Mouse (Mus musculus): ENCODE data around the gene Wipf1. TPM values are rescaled to one million over a fixed set of nuclear protein-coding genes. Genes with fewer than 3 reads are reported as not detected.

Gene Wipf1
- polyA plus RNA-seq, 1 experiment from 2014 or later: 2.5 TPM

GRCm38 (mm10) chr2:73478805-73479204 lies 50.7 kb downstream of the Wipf1 start:
- Histone ChIP-seq H3K4me1 (replicated peaks) (peaks cover 1% of the 10 kb centered on the region), H3K9me3 (no peaks in the 10 kb centered on the region), H3K27ac (no peak overlapping the region), H3K36me3 (no peaks in the 10 kb centered on the region), H3K9ac (replicated peaks) (no peak overlapping the region), H3K27me3 (no peaks in the 10 kb centered on the region), H3K4me2 (replicated peaks) (no peak overlapping the region), H3K4me3 (replicated peaks) (no peak overlapping the region)
- 85% methylated on average over 6 of the region's 6 CpGs for WGBS
- ATAC-seq: no peak

DNA sequence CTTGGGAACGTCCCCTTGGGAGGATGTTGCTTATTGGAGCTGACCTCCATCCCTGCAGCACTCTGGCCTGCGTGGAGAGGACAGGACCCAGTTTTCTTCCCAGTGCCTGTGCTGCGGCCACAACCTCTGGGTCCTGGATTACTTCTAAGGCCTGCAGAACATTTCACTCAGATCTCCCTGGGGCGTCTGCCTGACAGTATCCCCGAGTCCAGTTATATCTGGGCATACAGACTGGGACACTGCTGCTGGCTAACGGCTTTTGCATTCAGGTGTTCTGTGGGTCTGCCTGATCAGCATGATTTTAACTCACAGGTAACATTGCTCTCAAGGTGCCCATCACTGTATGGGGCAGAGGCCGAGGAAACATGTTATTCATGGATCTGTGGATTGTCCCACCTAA lies 52.0 kb downstream of the Wipf1 start:
- WGBS: 89% methylated on average over 7 of the region's 7 CpGs
- H3K27ac ChIP-seq: no peak overlapping the region
- no peak overlapping the region for H3K4me3 ChIP-seq (replicated peaks)
- no peaks in the 10 kb centered on the region for H3K36me3 ChIP-seq
- no peak overlapping the region for H3K9ac ChIP-seq (replicated peaks)
- no peaks in the 10 kb centered on the region for H3K27me3 ChIP-seq
- no peak for ATAC-seq
- no peak overlapping the region for H3K4me2 ChIP-seq (replicated peaks)
- H3K9me3 ChIP-seq: no peaks in the 10 kb centered on the region
- no peaks in the 10 kb centered on the region for H3K4me1 ChIP-seq (replicated peaks)

- no peak overlapping the region for H3K27ac ChIP-seq
- no peaks in the 10 kb centered on the region for H3K9me3 ChIP-seq
- no peak overlapping the region for H3K4me2 ChIP-seq (replicated peaks)
- H3K9ac ChIP-seq (replicated peaks): no peak overlapping the region
- no peaks in the 10 kb centered on the region for H3K4me1 ChIP-seq (replicated peaks)
- no peak overlapping the region for H3K4me3 ChIP-seq (replicated peaks)
- WGBS: 69% methylated on average over 3 of the region's 3 CpGs
- H3K36me3 ChIP-seq: no peaks in the 10 kb centered on the region
- no peak for ATAC-seq
- H3K27me3 ChIP-seq: no peaks in the 10 kb centered on the region
Measured at GRCm38 (mm10) chr2:73475519-73475918, 54.0 kb downstream of the Wipf1 start.

DNA sequence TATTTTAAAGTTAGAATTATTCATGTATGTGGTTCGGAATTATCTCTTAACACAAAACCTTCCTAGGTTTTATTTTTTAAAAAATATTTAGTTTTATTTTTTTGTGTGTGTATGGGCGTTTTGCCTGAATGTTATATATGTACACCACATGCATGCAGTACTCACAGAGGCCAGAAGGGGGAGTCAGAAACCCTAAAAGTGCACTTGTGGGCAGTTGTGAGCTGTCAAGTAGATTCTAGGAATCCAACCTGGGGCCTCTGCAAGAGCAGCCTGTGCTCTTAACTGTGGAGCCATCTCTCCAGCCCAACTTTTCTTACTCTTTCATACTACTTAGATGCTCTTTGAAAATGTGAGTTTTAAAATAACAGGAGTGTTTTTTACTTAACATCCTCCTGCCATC lies 57.4 kb downstream of the Wipf1 start:
- H3K36me3 ChIP-seq: no peaks in the 10 kb centered on the region
- no peak for ATAC-seq
- WGBS: 90% methylated on average over 2 of the region's 2 CpGs
- H3K4me3 ChIP-seq (replicated peaks): no peak overlapping the region
- H3K4me2 ChIP-seq (replicated peaks): no peak overlapping the region
- H3K9me3 ChIP-seq: no peaks in the 10 kb centered on the region
- H3K27me3 ChIP-seq: no peaks in the 10 kb centered on the region
- no peak overlapping the region for H3K9ac ChIP-seq (replicated peaks)
- H3K4me1 ChIP-seq (replicated peaks): no peaks in the 10 kb centered on the region
- H3K27ac ChIP-seq: no peak overlapping the region

DNA sequence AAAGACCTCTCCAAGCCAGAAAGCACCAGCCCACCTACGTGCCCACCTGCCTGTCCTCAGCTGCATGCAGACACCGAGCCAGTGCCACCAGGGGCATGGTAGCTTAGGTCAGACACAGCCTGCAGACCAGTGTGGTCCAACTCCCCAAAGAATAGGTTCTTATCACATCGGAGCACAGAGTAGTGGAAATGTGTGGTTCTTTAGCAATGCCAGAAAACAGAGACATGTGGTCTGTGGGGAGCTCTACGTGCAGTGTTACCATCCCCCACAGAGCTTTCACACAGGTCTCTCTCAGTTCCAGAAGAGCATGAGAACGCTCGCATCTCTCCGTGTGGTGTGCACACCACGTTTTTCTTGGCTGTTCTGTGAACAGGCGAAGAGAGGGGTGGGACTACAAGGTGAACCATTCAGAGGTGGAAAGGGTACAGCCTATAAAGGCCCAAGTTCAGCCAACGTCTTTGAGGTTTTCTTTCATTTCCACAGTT lies 59.3 kb downstream of the Wipf1 start:
- H3K4me1 ChIP-seq (replicated peaks): no peaks in the 10 kb centered on the region
- H3K27ac ChIP-seq: no peak overlapping the region
- no peaks in the 10 kb centered on the region for H3K27me3 ChIP-seq
- ATAC-seq: no peak
- 88% methylated on average over 10 of the region's 10 CpGs for WGBS
- H3K9me3 ChIP-seq: no peaks in the 10 kb centered on the region
- no peaks in the 10 kb centered on the region for H3K36me3 ChIP-seq
- H3K9ac ChIP-seq (replicated peaks): no peak overlapping the region
- no peak overlapping the region for H3K4me2 ChIP-seq (replicated peaks)
- H3K4me3 ChIP-seq (replicated peaks): no peak overlapping the region

DNA sequence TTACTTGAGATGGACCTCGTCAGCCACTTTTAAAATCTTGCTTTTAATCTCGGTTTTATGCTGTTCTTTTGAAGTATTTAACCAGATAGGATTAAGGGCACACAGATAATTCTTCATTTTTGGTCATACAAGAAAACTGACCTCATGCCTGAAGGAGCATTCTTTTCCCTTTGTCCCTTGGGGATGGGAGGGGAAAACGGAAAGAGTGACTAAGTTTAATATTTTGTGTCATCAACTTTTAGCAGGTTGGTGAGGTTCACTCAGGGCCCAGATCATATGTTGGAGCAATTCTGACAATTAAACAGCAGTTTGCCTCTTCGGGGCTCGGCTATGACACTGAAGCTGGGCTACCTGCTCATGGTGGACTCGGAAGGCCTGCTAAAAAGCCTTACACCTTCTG lies 60.0 kb downstream of the Wipf1 start:
- Histone ChIP-seq H3K4me3 (replicated peaks) (no peak overlapping the region), H3K4me2 (replicated peaks) (no peak overlapping the region), H3K36me3 (no peaks in the 10 kb centered on the region), H3K4me1 (replicated peaks) (no peaks in the 10 kb centered on the region), H3K27me3 (no peaks in the 10 kb centered on the region), H3K9me3 (no peaks in the 10 kb centered on the region), H3K27ac (no peak overlapping the region), H3K9ac (replicated peaks) (no peak overlapping the region)
- ATAC-seq: no peak
- 92% methylated on average over 6 of the region's 6 CpGs for WGBS

- no peaks in the 10 kb centered on the region for H3K36me3 ChIP-seq
- no peak for ATAC-seq
- H3K4me2 ChIP-seq (replicated peaks): no peak overlapping the region
- WGBS: 91% methylated on average over 5 of the region's 5 CpGs
- H3K4me3 ChIP-seq (replicated peaks): no peak overlapping the region
- H3K9ac ChIP-seq (replicated peaks): no peak overlapping the region
- H3K27me3 ChIP-seq: no peaks in the 10 kb centered on the region
- no peaks in the 10 kb centered on the region for H3K4me1 ChIP-seq (replicated peaks)
- H3K9me3 ChIP-seq: no peaks in the 10 kb centered on the region
- H3K27ac ChIP-seq: no peak overlapping the region
Measured at GRCm38 (mm10) chr2:73468993-73469392, 60.5 kb downstream of the Wipf1 start.

- no peaks in the 10 kb centered on the region for H3K27me3 ChIP-seq
- H3K9me3 ChIP-seq: no peaks in the 10 kb centered on the region
- H3K4me3 ChIP-seq (replicated peaks): no peak overlapping the region
- H3K27ac ChIP-seq: no peak overlapping the region
- 83% methylated on average over 7 of the region's 7 CpGs for WGBS
- H3K4me1 ChIP-seq (replicated peaks): no peaks in the 10 kb centered on the region
- no peak overlapping the region for H3K4me2 ChIP-seq (replicated peaks)
- H3K36me3 ChIP-seq: no peaks in the 10 kb centered on the region
- H3K9ac ChIP-seq (replicated peaks): no peak overlapping the region
- ATAC-seq: no peak
Measured at GRCm38 (mm10) chr2:73467071-73467851, 62.3 kb downstream of the Wipf1 start.

GRCm38 (mm10) chr2:73466481-73466880 lies 63.1 kb downstream of the Wipf1 start:
- no peaks in the 10 kb centered on the region for H3K9me3 ChIP-seq
- H3K4me2 ChIP-seq (replicated peaks): no peak overlapping the region
- no peak overlapping the region for H3K4me3 ChIP-seq (replicated peaks)
- no peaks in the 10 kb centered on the region for H3K27me3 ChIP-seq
- H3K9ac ChIP-seq (replicated peaks): no peak overlapping the region
- H3K36me3 ChIP-seq: no peaks in the 10 kb centered on the region
- H3K4me1 ChIP-seq (replicated peaks): no peaks in the 10 kb centered on the region
- H3K27ac ChIP-seq: no peak overlapping the region
- no peak for ATAC-seq
- 97% methylated on average over 10 of the region's 10 CpGs for WGBS

DNA sequence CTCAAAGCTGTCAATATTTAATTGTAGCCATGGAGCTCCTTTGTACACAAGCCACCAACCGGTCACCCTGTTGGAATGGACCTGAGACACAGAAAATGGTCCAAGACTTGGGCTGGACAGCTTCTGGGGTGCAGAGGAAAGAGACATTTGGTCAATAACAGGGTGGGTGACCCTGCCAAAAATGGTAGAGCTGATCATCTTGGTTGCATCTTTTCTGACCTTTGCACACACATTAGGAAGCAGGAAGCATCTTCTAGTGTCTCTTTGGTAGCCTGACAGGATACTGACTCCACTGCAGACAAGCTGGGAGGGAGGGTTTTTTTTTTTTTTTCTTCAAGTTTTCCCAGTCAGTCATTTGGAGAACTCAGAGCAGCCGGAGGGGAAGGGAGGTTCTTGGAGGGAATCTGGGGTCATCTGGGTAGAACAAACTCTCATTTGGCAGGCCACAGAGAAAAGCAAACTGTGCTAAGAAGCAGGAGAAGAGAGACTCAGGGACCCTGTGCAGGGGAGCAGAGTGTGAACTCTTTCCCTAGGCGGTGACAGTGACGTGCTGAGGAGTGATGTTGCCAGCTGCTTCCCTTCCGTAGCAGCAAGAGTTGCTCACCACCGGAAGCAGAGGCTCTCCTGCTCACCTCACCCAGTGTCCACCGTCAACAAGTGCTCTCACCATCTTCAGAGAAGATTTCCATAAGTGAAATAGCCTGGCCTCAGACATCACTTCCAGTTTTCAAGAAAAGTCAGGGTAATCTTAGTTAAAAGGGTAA lies 65.9 kb downstream of the Wipf1 start:
- Histone ChIP-seq H3K36me3 (no peaks in the 10 kb centered on the region), H3K27ac (no peak overlapping the region), H3K4me1 (replicated peaks) (no peaks in the 10 kb centered on the region), H3K9ac (replicated peaks) (no peak overlapping the region), H3K4me2 (replicated peaks) (no peak overlapping the region), H3K4me3 (replicated peaks) (no peak overlapping the region), H3K27me3 (no peaks in the 10 kb centered on the region), H3K9me3 (no peaks in the 10 kb centered on the region)
- 67% methylated on average over 7 of the region's 7 CpGs for WGBS
- no peak for ATAC-seq

- no peaks in the 10 kb centered on the region for H3K27me3 ChIP-seq
- no peaks in the 10 kb centered on the region for H3K9me3 ChIP-seq
- H3K27ac ChIP-seq: no peak overlapping the region
- no peak overlapping the region for H3K4me2 ChIP-seq (replicated peaks)
- no peaks in the 10 kb centered on the region for H3K36me3 ChIP-seq
- WGBS: 95% methylated on average over 12 of the region's 12 CpGs
- no peak for ATAC-seq
- H3K4me1 ChIP-seq (replicated peaks): no peaks in the 10 kb centered on the region
- H3K9ac ChIP-seq (replicated peaks): no peak overlapping the region
- no peak overlapping the region for H3K4me3 ChIP-seq (replicated peaks)
Measured at GRCm38 (mm10) chr2:73462757-73463339, 66.7 kb downstream of the Wipf1 start.

- H3K4me3 ChIP-seq (replicated peaks): no peak overlapping the region
- no peaks in the 10 kb centered on the region for H3K36me3 ChIP-seq
- H3K9me3 ChIP-seq: no peaks in the 10 kb centered on the region
- H3K4me2 ChIP-seq (replicated peaks): no peak overlapping the region
- H3K9ac ChIP-seq (replicated peaks): no peak overlapping the region
- no peaks in the 10 kb centered on the region for H3K4me1 ChIP-seq (replicated peaks)
- no peak overlapping the region for H3K27ac ChIP-seq
- WGBS: 100% methylated on average over 2 of the region's 2 CpGs
- H3K27me3 ChIP-seq: no peaks in the 10 kb centered on the region
- ATAC-seq: no peak
Measured at GRCm38 (mm10) chr2:73462265-73462664, 67.3 kb downstream of the Wipf1 start.

Data from midbrain, embryonic 13.5 days (tissue).